Mouse (Mus musculus) stomach, postnatal 0 days (tissue): Measurements from ENCODE around the gene Tigar.

Experiments used
- CTCF ChIP-seq: IDR thresholded peaks from 2 replicates; pipeline ENCODE4 v1.5.1; 2016; ENCODE audit warnings: antibody characterized with exemption, low read depth, mild to moderate bottlenecking, moderate library complexity
- EP300 ChIP-seq: optimal IDR thresholded peaks from 2 replicates; pipeline ENCODE3; 2016; ENCODE audit warnings: antibody characterized with exemption

- TF ChIP-seq CTCF (no peak), EP300 (no peak)
Observed at GRCm38 (mm10) chr6:127122996-127123395, 13.6 kb upstream of the Tigar start.
